Mouse (Mus musculus) cerebellum, postnatal 25 days (tissue): ENCODE measurements at regions not wholly inside any gene's neighbourhood (a gene's known extent, or its start where the extent isn't known, plus 50 kb on each side); places are given as distances from the start of the nearest gene placed in this dataset.
A peak's percentile ranks its signal among the peaks of the same experiment; 100 is the strongest.

Experiments used
- DNase-seq, 2 experiments: peaks; one replicate each; pipeline ENCODE4 v3.0.0; 2021; ENCODE audit warnings: mixed read lengths in 2 of 2

DNA sequence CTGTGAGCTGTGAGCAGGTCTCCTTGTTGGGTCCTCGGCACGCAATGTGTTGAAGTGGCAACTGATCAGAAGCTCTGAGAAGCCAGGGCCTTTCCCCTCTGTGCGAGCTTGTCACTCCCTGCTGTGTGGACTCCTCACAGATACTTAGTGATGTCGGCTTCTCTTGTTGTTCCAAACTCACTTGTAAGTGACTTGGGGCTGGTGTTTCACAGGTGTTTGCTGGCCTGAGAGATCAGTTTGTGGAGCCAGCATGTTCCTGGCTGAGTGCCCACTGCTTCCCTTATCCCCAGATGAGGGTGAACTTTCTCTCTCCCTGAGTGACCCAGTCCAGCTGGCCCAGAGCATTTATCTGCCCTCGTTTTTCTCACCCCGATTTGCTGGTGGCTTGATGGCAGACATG is 247.8 kb upstream of the Kcnab2 start:
- peak in 1 of 2 experiments; percentile 16 for DNase-seq

DNA sequence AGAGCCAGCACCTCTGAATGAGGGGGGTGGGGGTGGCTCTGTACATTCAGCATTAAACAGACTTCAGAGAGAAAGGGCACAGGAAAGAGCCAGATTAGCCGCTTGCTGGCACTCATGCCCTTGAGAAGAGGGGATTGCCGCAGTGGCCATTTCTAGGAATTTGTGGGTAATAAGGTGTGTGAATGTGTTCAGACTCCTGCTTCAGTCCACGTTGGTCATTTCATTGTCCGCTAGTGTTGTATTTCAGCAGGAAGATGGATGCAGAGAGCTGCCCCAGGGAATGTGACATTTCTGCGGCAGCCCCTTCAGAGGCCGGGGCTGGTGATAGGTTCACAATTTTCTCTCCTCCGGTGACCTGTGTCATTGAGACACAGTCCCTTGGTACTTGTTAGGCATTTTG is 247.1 kb upstream of the Kcnab2 start:
- DNase-seq, result no peak

DNA sequence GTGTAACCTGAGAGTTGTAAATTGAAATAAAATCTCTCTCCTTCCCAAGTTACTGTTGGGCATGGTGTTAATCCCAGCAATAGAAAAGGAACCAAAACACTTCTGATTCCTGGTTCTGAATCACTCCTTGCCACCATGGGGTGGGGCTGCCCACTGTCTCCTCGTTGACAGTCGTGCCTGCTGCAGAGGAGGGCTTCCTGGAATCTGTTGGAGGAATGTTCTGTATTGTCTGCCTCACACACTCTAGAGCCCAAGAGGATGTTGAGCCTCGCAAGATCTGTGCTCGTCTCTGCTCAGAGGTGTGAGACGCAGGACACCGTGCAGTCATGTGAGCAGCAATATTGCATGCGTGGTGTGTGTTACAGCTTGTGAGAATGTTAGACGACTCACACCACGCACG is 246.4 kb upstream of the Kcnab2 start:
- no peak for DNase-seq

DNA sequence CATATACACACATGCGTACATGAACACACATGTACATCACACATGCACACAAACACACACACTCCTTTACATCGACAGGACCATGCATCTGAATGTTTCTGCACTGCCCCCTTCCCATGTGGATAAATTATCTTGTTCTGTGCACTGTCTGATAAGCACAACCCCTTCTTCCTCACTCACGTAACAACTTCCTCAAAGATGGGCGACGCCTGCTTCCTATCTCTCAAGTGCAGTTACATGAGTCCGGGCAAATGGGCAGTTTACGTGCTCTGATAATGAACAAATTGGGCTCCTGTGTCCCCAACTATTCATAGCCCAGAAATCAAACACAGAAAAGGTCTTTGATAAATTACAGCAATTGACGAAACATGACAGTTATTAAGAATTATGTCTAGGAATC is 242.9 kb upstream of the Kcnab2 start:
- DNase-seq, result no peak

GRCm38 (mm10) chr4:152719416-152720127 is 241.9 kb upstream of the Kcnab2 start:
- DNase-seq, result no peak

DNA sequence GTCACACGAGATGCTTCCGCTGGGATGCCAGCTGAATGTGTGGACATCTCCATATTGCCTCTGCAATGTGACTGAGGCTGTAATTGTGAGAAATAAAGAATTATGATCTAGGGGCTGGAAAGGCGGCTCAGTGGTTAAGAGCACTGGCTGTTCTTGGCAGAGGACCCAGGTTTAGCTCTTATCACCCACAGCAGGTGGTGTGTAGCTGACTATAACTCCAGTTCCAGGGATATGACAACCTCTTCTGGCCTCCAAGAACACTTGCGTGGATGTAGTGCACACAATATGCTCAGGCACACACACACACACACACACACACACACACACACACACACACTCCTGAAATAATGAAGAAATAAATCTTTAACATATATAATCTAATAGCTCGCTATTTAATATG is 232.7 kb upstream of the Kcnab2 start:
- DNase-seq, result no peak

GRCm38 (mm10) chr4:152700217-152700616 is 222.5 kb upstream of the Kcnab2 start:
- peak; percentile 17 to 31 for DNase-seq

- peak; percentile 21 to 38 for DNase-seq
Observed at GRCm38 (mm10) chr4:152697247-152697960, 219.7 kb upstream of the Kcnab2 start.

GRCm38 (mm10) chr4:152691735-152692134 is 214.1 kb upstream of the Kcnab2 start:
- DNase-seq, result peak in 1 of 2 experiments; percentile 3

DNA sequence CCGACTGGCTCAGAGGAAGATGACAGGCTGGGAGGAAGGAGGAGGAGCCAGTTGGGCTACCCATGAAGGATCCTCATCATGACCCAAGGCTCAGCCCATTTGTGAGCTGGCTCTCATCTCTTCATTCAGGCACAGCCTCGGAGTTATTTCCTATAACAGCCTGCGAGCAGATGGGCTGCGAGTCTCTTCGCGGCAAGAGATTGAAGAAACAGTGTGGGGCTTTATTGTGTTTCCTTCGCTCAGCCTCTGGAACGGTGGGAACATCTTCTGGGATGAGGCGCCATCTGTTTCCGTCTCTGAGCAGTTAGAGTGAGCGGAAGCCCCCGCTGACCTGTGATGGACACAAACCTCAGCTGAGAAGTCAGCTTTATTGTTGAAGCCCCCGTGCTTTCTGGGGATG is 213.6 kb upstream of the Kcnab2 start:
- DNase-seq, result peak; percentile 17 to 23

DNA sequence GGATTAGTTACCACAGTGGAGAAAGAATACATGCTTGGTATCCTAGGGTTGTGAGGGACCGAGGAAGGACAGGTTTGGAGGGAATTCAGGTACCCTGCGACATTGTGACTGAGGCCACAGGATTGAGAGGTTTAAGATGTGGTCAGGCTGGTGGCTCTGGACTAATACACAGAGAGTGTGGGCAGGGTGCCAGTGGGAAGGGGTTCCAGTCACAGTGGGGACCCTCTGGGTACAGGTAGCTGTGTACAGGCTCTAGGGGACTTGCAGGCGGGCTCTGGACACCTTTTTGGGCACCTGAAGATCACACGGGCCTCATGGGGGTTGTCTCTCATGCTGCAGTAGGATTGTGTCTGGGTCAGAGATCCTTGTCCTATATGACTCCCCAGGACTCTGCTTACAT is 213.1 kb upstream of the Kcnab2 start:
- DNase-seq, result peak in 1 of 2 experiments; percentile 8

DNA sequence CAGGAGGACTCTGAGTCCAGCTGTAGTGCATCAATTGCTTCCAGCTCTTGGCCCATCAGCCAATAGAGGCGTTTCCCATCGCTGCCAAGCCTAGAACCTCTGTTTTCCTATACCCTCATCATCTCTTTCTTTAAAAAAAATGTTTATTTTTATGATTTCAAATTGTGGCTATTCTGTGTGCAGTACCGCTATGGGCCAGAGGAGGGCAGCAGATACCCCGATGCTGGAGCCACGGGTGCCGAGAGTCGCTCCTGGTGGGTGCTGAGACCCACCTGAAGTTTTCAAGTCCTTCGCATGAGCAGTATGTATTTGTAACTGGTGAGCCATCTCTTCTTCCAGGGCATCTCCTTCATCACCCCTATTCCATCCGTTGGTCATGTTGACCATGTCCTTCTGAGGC is 212.2 kb upstream of the Kcnab2 start:
- DNase-seq, result no peak

GRCm38 (mm10) chr4:152686509-152687081 is 208.9 kb upstream of the Kcnab2 start:
- no peak for DNase-seq

DNA sequence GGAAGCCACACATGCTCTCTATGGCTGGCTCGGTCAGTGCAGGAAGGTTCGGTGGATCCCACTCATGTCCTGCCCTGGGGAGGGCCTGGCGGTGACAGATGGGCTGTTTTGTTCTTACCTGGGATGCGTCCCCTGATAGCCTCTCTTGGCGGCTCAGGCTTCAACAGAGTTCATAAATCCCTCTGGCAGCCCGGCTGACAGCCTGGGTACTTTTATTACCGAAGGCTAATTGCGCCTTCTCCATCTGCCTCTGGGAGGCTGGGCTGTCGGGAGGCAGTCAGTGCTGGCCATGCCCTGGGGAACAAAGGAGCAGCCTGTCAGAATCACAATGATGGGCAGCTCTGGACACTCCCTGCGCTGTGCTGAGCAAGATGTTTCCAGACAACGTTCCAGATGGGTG is 196.5 kb upstream of the Kcnab2 start:
- DNase-seq, result no peak

- peak; percentile 36 to 60 for DNase-seq
Observed at GRCm38 (mm10) chr4:152663482-152663881, 185.8 kb upstream of the Kcnab2 start.

DNA sequence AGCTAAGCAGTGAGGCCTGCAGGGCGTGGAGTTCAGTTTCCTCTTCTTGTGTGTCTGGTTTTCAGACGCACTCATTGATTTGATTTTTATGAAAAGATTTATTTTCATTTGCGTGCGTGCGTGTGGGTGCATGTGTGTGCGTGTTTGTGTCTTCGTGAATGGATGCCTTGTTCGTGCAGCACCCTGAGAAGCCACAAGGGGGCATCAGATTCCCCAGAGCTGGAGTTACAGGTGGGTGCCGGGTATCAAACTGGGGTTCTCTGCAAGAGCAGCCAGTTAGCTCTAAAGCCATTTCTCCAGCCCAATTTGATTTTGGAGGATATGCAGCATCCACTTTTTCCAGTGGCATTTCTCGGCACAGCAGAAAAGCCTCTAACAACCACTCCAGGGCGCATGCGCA is 185.4 kb upstream of the Kcnab2 start:
- no peak for DNase-seq

- DNase-seq, result no peak
Observed at GRCm38 (mm10) chr4:152662439-152662838, 184.8 kb upstream of the Kcnab2 start.

DNA sequence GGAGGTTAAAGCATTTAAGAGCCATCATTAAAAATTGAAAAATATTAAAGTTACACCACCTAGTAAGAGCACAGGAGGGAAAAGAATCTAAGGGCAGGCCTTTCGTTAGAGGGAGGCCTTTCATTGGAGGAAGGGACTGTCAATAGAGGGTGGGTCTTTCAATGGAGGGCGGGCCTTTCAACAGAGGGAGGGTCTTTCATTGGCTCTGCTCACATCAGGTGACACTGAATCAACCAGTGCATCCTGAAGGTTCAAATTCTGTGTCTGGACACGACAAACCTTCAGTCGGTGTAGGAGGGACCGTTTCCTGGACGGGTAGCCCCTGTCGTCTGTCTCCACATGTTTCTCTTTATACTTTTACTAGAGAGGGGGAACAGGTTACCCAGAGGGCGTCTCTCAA is 172.5 kb upstream of the Kcnab2 start:
- DNase-seq, result no peak

- peak; percentile 60 to 78 for DNase-seq
Observed at GRCm38 (mm10) chr4:152647620-152648019, 169.9 kb upstream of the Kcnab2 start.

- peak in 1 of 2 experiments; percentile 18 for DNase-seq
Observed at GRCm38 (mm10) chr4:152647084-152647483, 169.4 kb upstream of the Kcnab2 start.

- DNase-seq, result no peak
Observed at GRCm38 (mm10) chr4:152637088-152637487, 159.4 kb upstream of the Kcnab2 start.

DNA sequence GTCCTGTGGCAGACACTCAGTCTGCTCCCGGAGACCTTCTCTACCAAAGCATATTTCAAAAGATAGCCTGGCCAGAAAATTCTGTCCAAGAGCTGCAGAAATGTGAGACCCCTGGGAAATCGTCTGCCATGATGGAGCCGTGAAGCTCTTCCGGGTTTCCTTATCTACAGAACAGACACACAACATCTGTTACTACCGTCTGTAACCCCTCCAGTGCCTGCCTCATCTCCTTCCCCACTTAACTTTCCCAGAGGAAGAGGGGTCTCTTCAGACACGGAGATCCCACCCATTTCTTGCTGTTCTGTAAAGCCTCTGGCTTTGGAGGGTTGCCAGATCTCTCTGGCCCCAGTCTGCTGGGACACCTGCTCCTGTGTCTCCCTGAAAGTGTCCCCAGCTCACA is 156.2 kb upstream of the Kcnab2 start:
- no peak for DNase-seq

DNA sequence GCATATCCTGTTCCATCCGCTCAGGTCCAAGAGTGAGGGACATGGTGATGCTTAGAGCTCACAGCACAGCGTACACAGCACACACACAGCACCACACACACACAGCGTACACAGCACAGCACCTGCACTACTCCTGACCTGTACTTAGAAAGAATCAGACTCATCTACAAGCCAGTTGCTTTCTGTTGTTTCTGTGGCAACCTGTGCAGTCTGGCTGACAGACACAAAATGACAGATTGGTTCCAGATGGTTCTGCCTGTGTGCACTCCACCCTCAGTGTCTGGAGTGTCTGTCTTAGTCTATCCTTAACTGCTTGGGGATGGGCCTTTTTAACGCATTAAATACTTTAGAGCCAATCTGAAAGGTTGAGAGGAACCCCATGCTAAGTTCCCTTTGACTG is 150.4 kb upstream of the Kcnab2 start:
- no peak for DNase-seq
